Mouse (Mus musculus) lung, embryonic 14.5 days (tissue): ENCODE measurements around the gene Hivep3. TPM values are rescaled to one million over a fixed set of nuclear protein-coding genes. Genes with fewer than 3 reads are reported as not detected.

Experiments
- ATAC-seq: fragments of 200-750 bp; cut with Nextera tagmentation; 2 replicates; pipeline ENCODE4 v1.8.0; 2017; ENCODE audit warnings: mild to moderate bottlenecking, moderate TSS enrichment, moderate library complexity; ENCODE audit not compliant: insufficient read depth
- DNase-seq: peaks from one replicate; pipeline ENCODE4 v3.0.0-alpha.2; 2015
- H3K27ac ChIP-seq: fragments of 300-500 bp; sonication (generic); 2 replicates; pipeline ENCODE4 v1.5.1; 2014; ENCODE audit warnings: low read depth, mild to moderate bottlenecking, moderate library complexity
- H3K27me3 ChIP-seq: fragments of 300-500 bp; sonication (generic); 2 replicates; pipeline ENCODE4 v1.6.1; 2014; ENCODE audit warnings: low read length, control low read depth; ENCODE audit not compliant: insufficient read depth
- H3K36me3 ChIP-seq: fragments of 300-500 bp; sonication (generic); 2 replicates; pipeline ENCODE4 v1.6.1; 2014; ENCODE audit warnings: control low read depth; ENCODE audit not compliant: insufficient read depth
- H3K4me1 ChIP-seq: fragments of 300-500 bp; sonication (generic); 2 replicates; pipeline ENCODE4 v1.6.1; 2014; ENCODE audit warnings: antibody characterized with exemption, control low read depth; ENCODE audit not compliant: insufficient read depth
- H3K4me2 ChIP-seq: fragments of 300-500 bp; sonication (generic); 2 replicates; pipeline ENCODE4 v1.6.1; 2014; ENCODE audit warnings: mild to moderate bottlenecking
- H3K4me3 ChIP-seq: fragments of 300-500 bp; sonication (generic); 2 replicates; pipeline ENCODE4 v1.5.1; 2014; ENCODE audit warnings: low read depth, low read length
- H3K9ac ChIP-seq: fragments of 300-500 bp; sonication (generic); 2 replicates; pipeline ENCODE4 v1.6.1; 2014
- H3K9me3 ChIP-seq: fragments of 300-500 bp; sonication (generic); 2 replicates; pipeline ENCODE4 v1.6.1; 2016; ENCODE audit warnings: low read depth, low read length, control low read depth
- CTCF ChIP-seq: IDR thresholded peaks from 2 replicates; pipeline ENCODE4 v1.5.1; 2016; ENCODE audit warnings: antibody characterized with exemption, low read depth
- WGBS: fragments of 180-500 bp; shearing (Covaris S2); extraction: QIAGEN DNeasy Blood & Tissue Kit; methylation state at CpG from one replicate; pipeline ENCODE4 v1.1.7; 2014; 5-methylcytosine and 5-hydroxymethylcytosine counted together
- polyA plus RNA-seq: library from polyadenylated mRNA; unstranded; fragments of >200 nt; fragmentation: Nextera tagmentation; extraction: Ambion mirVana; gene quantifications from 2 replicates; pipeline ENCODE4 v1.2.1, GENCODE M21; 2014

The Hivep3 gene
- polyA plus RNA-seq, 1 experiment from 2014 or later: 22.0 TPM

DNA sequence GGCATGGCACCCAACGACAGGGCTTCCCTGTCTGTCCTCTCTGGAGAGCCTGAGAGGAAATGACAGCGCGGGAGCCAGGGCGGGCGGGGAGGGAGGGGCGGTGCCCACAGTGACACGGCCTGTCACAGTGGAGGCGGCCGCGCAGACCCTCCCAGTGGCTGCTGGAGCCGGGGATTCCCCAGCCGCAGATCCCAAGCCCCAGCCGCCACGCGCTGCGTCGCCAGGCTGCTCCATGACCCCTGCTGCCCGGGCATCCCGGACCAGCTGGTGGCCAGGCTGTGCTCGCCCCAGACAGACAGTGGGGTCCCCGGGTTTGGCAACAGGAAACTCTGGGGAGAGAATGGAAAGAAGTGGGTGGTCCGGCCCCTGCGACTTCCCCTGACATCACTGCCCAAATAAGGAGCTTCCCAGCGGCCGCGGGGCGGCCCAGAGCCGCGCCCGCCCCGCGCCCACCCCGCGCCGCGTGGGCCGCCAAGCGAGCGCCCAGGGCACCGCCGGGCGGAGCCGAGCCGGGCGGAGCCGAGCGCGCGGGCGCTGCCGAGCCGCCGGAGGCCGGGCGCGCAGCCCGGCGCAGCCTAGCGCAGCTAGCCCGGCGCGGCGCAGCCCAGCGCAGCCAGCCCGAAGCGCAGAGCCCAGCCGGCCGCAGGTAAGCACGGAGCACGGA lies 298.9 kb downstream of the Hivep3 start:
- H3K27ac ChIP-seq: no peak overlapping the region
- peak overlapping the region; percentile 60 for H3K4me3 ChIP-seq
- H3K4me1 ChIP-seq: no peaks in the 10 kb centered on the region
- DNase-seq (peak; percentile 86), ATAC-seq (peak; percentile 96)
- WGBS: 1% methylated on average over 51 of the region's 70 CpGs
- peak overlapping the region; percentile 99 for H3K4me2 ChIP-seq
- H3K36me3 ChIP-seq: no peaks in the 10 kb centered on the region
- H3K9me3 ChIP-seq: no peaks in the 10 kb centered on the region
- peaks cover 21% of the 10 kb centered on the region for H3K27me3 ChIP-seq
- no peak for TF ChIP-seq CTCF
- H3K9ac ChIP-seq: peak overlapping the region; percentile 62

GRCm38 (mm10) chr4:120032984-120033355 lies 299.4 kb downstream of the Hivep3 start:
- H3K4me3 ChIP-seq: peak overlapping the region; percentile 60
- H3K9ac ChIP-seq: peak overlapping the region; percentile 62
- H3K9me3 ChIP-seq: no peaks in the 10 kb centered on the region
- H3K4me2 ChIP-seq: peak overlapping the region; percentile 99
- 1% methylated on average over 38 of the region's 38 CpGs for WGBS
- H3K27ac ChIP-seq: no peak overlapping the region
- H3K4me1 ChIP-seq: no peaks in the 10 kb centered on the region
- H3K36me3 ChIP-seq: no peaks in the 10 kb centered on the region
- H3K27me3 ChIP-seq: peaks cover 21% of the 10 kb centered on the region
- DNase-seq (no peak), ATAC-seq (peak; percentile 26)
- no peak for TF ChIP-seq CTCF

GRCm38 (mm10) chr4:120036294-120036693 lies 302.7 kb downstream of the Hivep3 start:
- Histone ChIP-seq H3K9me3 (no peaks in the 10 kb centered on the region), H3K27me3 (peaks cover 21% of the 10 kb centered on the region), H3K9ac (no peak overlapping the region), H3K4me1 (no peaks in the 10 kb centered on the region), H3K36me3 (no peaks in the 10 kb centered on the region), H3K4me2 (no peak overlapping the region), H3K27ac (no peak overlapping the region), H3K4me3 (no peak overlapping the region)
- ATAC-seq (no peak), DNase-seq (no peak)
- TF ChIP-seq CTCF: no peak
- WGBS: 90% methylated on average over 4 of the region's 4 CpGs

DNA sequence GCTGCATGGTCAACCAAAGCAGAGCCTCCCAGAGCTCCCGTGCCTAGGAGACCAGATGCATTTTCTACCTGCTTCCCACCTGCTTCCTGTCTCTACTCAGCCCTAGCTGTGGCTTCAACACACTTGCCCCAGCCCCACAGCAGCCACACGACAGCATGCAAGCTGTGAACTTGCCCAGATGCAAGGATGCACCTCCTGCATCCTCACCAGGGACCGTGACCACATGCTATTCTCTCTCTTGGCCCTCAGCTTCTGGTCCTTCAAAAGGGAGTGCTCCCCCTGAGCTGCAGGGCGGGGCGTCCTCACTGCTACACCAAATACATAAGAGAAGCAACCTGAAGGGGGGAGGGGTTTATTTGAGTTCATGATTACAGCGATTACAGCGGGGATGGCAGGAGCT lies 303.4 kb downstream of the Hivep3 start:
- Histone ChIP-seq H3K4me3 (no peak overlapping the region), H3K36me3 (no peaks in the 10 kb centered on the region), H3K9me3 (no peaks in the 10 kb centered on the region), H3K9ac (no peak overlapping the region), H3K27ac (no peak overlapping the region), H3K4me1 (no peaks in the 10 kb centered on the region), H3K4me2 (no peak overlapping the region), H3K27me3 (peaks cover 21% of the 10 kb centered on the region)
- no peak for TF ChIP-seq CTCF
- WGBS: 47% methylated on average over 7 of the region's 7 CpGs
- DNase-seq: no peak
- no peak for ATAC-seq

- H3K36me3 ChIP-seq: no peaks in the 10 kb centered on the region
- TF ChIP-seq CTCF: no peak
- DNase-seq: no peak
- ATAC-seq: no peak
- no peak overlapping the region for H3K4me3 ChIP-seq
- no peaks in the 10 kb centered on the region for H3K4me1 ChIP-seq
- no peak overlapping the region for H3K9ac ChIP-seq
- H3K4me2 ChIP-seq: no peak overlapping the region
- WGBS: 73% methylated on average over 2 of the region's 2 CpGs
- H3K27ac ChIP-seq: no peak overlapping the region
- no peaks in the 10 kb centered on the region for H3K27me3 ChIP-seq
- H3K9me3 ChIP-seq: no peaks in the 10 kb centered on the region
Measured at GRCm38 (mm10) chr4:120041520-120041919, 307.9 kb downstream of the Hivep3 start.

DNA sequence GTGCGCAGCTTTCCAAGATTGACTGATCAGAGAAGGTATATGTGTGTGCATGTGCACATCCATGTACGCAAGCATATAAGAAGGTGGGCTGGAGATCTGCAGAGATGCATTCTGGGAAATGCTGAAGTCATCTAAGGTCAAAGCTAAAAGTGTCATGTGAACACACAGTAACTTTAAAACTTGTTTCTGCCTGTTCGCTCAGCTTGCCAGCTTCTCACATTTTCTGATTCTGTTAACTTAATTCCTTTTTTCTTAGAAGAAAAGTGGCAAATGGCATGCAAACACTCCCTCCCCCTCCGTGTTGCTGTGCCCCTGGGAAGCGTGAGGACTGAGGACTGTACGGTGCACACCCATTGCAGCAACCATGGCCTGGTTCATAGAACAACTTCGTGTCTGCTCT lies 308.9 kb downstream of the Hivep3 start:
- no peaks in the 10 kb centered on the region for H3K4me1 ChIP-seq
- H3K27me3 ChIP-seq: no peaks in the 10 kb centered on the region
- no peak for TF ChIP-seq CTCF
- H3K9me3 ChIP-seq: no peaks in the 10 kb centered on the region
- H3K9ac ChIP-seq: no peak overlapping the region
- no peak overlapping the region for H3K4me2 ChIP-seq
- WGBS: 82% methylated on average over 7 of the region's 7 CpGs
- no peaks in the 10 kb centered on the region for H3K36me3 ChIP-seq
- no peak for DNase-seq
- ATAC-seq: no peak
- no peak overlapping the region for H3K4me3 ChIP-seq
- no peak overlapping the region for H3K27ac ChIP-seq

DNA sequence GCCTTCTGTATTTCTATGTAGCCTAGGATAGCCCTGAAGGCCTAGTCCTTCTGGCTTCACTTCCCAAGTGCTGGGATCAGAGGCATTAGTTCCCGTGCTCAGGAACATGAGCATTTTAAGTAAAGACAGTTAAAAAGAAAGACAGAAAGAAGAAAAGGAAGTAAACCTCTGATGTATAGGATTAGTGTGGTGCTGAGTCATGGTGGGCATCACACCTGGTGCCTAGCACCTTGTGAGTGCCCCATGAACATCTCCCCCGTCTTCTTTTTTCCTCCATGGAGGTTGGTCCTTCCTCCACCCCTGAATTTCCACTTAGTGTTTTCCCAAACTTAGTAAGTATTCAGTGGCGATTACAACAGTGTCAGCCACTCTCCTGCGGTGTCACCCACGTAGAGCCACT lies 311.0 kb downstream of the Hivep3 start:
- H3K36me3 ChIP-seq: no peaks in the 10 kb centered on the region
- H3K4me2 ChIP-seq: no peak overlapping the region
- no peaks in the 10 kb centered on the region for H3K9me3 ChIP-seq
- TF ChIP-seq CTCF: no peak
- no peaks in the 10 kb centered on the region for H3K27me3 ChIP-seq
- WGBS: 75% methylated on average over 5 of the region's 5 CpGs
- no peak overlapping the region for H3K9ac ChIP-seq
- H3K4me3 ChIP-seq: no peak overlapping the region
- no peaks in the 10 kb centered on the region for H3K4me1 ChIP-seq
- ATAC-seq (no peak), DNase-seq (no peak)
- no peak overlapping the region for H3K27ac ChIP-seq
